Mouse (Mus musculus): ENCODE measurements around the gene Coasy.
"Not testable (repeated sequence)": the region's sequence is repeated elsewhere in the genome, so short reads cannot be mapped to it uniquely, and the experiment has no call there.

Gene Coasy

GRCm38 (mm10) chr11:101087682-101088055 is 5.3 kb downstream of the Coasy start:
- DNase-seq (ENCODE audit: low spot score in 2 of 2), result no peak

GRCm38 (mm10) chr11:101089931-101090330 is 7.6 kb downstream of the Coasy start:
- no peak for DNase-seq (ENCODE audit: low spot score in 2 of 2)

DNA sequence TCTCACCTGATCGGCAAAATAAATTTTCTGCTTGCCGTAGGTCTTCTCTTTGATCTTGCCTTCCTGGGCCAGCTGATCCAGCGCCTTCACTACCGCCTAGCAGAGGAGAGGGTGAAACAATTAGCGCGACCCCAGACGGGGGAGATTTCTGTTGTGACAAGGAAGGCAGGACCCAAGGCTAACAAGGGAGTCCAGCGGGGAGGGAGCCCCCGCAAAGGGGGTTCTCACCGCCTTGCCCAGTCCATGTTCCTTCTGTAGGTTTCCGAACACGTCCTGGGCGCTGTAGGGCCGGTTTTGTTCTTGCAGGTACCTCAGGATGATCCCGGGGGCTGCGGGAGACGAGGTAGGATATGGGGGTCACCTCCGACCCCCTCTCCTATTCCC is 12.6 kb downstream of the Coasy start:
- DNase-seq (ENCODE audit: low spot score in 2 of 2), result no peak

DNA sequence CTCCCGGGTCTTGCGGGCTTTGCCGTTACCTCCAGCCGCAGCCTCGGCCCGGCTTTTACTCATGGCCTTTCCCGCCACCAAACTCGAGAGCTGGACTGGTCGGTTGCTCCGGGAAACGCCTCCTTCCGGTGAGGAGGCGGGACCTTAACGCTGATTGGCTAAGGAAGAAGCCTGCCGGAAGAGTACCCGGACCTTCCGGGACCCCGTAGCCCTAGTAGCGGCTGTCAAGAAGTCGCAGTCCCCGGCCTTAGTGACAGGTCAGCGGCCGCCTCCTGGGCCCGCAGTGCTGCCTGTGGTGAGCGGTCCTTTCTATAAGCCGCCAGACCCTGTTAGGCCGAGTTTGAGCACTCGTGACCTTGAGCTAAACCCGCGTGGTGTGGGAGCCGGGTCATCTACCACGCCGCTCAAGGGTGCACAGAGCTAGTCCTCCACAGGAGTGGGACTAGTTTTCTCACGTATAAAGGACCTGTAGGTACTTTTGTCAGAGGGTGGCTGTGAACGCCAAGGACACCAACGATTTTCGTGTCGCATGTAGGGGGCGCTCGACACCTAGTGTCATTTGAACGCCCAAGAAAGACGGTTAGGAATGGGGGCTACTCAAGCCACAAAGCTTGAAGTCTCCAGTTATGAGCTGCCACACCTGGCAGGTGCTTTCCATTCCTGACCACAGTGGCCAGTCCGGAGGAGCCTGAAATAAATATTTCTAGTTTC is 13.1 kb downstream of the Coasy start, which contains the start of gene Psmc3ip:
TSS of gene Psmc3ip (minus strand) at position 123 of the 711 bp plus-strand sequence.
- DNase-seq (ENCODE audit: low spot score in 2 of 2), result peak; percentile 90

- DNase-seq (ENCODE audit: low spot score in 2 of 2), result no peak
These were observed 15.9 kb downstream of the Coasy start for GRCm38 (mm10) chr11:101098231-101098630.

DNA sequence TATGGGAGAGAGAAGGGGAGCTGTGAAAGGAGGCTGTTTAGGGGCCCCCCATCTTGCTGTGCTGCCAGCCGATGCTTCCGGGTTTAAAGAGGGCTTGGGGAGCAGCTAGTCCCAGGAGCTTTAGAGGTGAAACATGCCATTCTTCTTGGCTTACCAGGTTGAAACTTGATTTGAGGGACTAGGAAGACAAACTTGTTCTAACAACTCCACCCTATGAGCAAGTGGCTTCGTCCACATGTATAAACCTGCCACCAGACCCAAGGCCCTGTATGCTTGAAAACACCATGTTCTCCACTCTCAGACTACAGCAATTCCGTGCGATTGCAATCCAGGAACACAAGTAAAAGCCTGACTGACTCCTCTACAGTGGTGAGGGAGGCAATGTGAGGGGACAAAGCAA is 20.6 kb downstream of the Coasy start:
- no peak for DNase-seq (ENCODE audit: low spot score in 2 of 2)

DNA sequence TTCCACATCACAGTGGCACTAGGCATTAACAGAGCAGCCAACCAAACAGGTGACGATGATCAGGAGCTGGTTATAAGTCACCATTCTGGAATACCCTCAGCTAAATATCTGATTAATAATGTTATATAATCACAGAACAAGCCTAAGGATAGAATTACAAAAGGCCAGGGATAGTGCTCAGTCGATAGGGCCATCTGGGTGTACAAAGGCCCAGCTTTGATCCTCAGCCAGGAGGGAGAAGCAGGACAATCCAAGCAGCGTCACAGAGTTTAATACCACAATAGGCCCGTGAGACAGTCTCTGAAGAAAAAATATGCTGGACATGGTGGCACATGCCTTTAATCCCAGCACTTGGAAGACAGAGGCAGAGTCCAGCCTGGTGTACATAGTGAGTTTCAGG is 27.0 kb downstream of the Coasy start:
- no peak for DNase-seq (ENCODE audit: low spot score in 2 of 2)

- DNase-seq (ENCODE audit: low spot score in 2 of 2), result no peak
These were observed 28.3 kb downstream of the Coasy start for GRCm38 (mm10) chr11:101110708-101111107.

DNA sequence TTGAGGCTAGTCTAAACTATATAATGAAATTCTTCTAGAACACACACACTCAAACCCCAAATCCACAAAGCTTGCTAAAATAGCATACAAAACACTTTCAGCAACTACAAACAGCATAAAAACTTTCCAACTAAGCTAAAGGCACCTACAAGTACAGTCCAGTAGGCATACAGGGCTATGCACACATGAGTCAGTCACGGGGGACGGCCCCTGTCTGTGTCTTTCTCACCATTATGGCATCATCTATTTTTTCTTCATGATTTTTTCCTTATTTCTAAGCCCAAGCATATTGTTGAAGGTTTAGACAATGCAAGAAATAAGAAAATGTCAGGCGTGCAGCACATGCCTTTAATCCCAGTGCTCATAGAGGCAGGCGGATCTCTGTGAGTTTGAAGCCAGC is 28.8 kb downstream of the Coasy start:
- DNase-seq (ENCODE audit: low spot score in 2 of 2), result no peak

- no peak for DNase-seq (ENCODE audit: low spot score in 2 of 2)
These were observed 29.8 kb downstream of the Coasy start for GRCm38 (mm10) chr11:101112186-101112585.

- DNase-seq (ENCODE audit: low spot score in 2 of 2), result no peak
These were observed 33.2 kb downstream of the Coasy start for GRCm38 (mm10) chr11:101115564-101115963.

DNA sequence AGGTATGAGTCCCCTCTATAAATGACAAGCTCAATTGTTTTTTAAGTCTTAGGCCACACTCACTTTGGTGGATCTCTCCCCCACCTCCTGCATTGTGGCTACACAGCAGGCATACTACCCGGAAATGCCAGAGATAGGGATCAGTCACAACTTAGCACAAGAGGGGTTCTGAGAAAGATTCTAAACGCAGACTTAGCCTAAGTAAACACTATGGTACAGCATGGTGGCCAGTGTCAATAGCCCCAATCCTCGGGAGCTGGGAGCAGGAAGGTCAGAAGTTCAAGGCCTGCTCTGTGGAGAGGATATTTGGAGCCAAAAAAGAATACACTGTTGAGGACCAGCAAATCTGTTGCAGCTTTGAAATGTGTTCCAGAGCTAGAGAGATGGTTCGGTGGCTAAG is 35.7 kb downstream of the Coasy start:
- no peak for DNase-seq (ENCODE audit: low spot score in 2 of 2)

- DNase-seq (ENCODE audit: low spot score in 2 of 2), result no peak
These were observed 36.9 kb downstream of the Coasy start for GRCm38 (mm10) chr11:101119131-101119760.

DNA sequence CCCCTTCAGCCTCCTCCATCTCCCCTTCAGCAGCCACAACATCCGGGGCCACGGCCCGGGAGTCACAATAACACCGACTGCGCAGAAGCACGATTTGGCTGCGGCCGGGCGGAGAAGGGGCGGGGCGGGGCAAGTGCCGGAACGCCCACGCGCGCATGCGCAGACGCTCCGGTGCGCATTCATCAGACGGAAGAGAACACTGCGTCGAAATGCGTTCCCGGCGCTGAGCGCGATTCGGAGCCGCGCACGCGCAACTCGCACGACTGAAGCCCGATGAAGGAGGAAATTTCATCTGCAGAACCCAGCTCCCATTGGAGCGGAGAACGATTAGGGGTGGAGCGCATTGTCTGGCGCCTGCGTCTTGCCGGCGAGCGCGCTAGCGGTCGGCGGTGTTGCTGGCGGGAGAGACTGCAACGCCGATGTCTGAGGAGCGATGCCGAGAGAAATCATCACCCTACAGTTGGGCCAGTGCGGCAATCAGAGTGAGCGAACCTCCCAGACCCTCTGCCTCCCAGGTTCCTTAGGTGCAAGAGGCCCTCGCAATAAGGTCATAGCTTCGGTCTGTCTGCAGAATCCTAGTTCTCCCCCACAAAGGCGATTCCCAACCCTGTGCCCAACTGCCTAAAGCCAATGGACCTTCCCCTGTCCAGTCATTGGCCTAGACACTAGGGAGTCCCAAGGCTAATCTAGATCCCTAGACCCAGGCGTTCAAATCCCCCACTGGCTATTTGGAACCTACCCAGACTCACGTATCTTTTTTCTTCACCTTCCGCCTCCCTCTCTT is 37.6 kb downstream of the Coasy start, which contains the start of the genes Retreg3 and Tubg1:
TSS of gene Retreg3 (minus strand) at position 133 of the 784 bp plus-strand sequence.
TSS of gene Tubg1 (plus strand) at position 178 of the 784 bp plus-strand sequence.
- DNase-seq (ENCODE audit: low spot score in 2 of 2), result peak; percentile 97 to 99

DNA sequence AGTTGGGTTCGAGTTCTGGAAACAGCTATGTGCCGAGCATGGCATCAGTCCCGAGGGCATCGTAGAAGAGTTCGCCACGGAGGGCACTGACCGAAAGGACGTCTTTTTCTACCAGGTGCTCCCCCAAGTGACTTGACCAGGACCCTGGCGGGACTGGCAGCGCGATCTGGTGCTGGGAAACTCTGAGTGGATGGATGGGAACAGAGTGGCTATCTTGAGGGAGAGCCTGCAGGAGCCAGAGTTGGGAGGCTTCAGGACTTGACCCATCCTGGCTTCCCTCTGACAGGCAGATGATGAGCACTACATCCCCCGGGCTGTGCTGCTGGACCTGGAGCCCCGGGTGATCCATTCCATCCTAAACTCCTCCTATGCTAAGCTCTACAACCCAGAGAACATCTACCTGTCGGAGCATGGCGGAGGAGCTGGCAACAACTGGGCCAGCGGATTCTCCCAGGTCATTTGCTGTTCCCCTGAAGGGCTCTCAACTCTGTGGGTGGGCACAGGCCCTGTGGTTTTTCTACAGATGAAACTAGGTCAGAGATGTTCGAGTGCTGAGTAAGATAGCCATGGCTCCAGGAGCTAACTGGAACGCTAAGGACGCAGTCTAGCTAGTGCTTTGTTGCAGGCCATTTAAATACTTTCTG is 38.3 kb downstream of the Coasy start:
- no peak for DNase-seq (ENCODE audit: low spot score in 2 of 2)

DNA sequence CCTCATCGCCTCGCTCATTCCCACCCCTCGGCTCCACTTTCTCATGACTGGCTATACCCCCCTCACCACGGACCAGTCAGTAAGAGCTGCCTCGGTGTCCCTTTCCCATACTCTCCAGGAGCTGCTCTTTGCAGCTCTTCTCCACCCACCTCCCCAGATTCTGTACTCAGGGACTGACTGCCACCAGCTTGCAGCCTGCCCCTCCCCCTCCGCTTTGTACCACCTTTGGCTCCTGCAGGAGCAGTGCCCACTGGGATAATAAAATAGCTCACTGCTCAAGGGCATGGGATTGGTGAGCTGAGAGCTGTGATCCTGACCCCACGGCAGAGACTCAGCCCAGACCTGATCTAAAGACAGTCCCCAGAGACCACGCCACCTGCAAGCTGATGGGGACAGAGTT is 42.1 kb downstream of the Coasy start:
- DNase-seq (ENCODE audit: low spot score in 2 of 2), result not testable (repeated sequence)

DNA sequence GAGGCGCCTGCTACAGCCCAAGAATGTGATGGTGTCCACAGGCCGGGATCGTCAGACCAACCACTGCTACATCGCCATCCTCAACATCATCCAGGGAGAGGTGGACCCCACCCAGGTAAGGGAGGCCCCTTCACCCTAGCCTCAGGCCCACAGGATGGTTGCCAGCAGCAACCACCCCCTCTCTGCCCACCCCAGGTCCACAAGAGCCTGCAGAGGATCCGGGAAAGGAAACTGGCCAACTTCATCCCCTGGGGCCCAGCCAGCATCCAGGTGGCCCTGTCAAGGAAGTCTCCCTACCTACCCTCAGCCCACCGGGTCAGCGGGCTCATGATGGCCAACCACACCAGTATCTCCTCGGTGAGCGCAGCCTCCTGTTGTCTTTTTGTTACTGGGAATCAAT is 42.6 kb downstream of the Coasy start:
- DNase-seq (ENCODE audit: low spot score in 2 of 2), result not testable (repeated sequence)

DNA sequence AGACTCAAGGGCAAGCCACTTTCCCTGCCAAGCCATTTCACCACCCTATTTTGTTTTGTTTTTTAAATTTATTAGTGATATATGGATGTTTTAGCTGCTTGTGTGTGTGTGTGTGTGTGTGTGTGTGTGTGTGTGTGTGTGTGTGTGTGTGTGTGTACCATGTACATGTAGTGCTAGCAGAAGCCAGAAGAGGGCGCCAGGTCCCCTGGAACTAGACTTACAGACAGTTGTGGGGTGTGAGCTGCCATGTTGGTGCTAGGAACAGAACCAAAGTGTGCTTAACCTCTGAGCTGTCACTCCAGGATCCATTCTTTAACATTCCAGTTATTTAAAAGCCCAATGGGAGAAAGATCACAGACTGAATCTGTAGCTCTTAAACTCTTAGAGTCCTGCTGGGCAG is 44.7 kb downstream of the Coasy start:
- DNase-seq (ENCODE audit: low spot score in 2 of 2), result no peak

GRCm38 (mm10) chr11:101128996-101129577 is 46.7 kb downstream of the Coasy start:
- no peak for DNase-seq (ENCODE audit: low spot score in 2 of 2)

DNA sequence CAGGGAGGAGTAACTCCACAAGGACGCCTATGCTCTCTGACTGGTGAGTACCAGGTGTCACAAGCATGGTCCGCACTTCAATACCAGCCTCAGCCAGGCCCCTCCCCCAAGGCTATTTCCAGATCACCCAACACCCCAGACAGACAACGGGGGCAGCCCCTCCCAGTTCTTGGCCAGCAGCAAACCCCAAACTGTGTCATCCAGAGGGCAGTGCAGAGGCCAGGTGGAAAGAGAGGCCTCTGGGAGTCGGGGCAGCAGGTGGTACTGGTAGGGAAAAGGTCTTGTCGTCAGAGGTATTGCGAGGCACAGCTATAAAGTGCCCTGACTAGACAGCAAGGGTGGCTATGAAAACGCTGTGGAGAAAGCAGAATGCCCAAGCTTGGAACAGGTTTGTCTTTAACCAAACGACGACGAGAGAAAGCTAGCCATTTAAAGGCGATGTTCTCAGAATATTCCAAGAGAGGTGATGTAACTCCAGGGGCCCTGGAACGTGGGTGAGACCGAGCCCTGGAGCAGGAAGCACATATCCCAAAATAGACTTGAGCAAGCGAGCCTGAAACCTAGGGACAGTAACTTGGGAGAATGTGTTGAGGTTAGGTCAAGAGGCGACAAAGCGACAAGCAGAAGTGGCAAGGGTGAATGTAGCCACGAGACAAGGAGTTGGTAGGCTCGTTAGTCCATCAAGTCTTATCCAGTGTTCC is 47.8 kb downstream of the Coasy start:
- no peak for DNase-seq (ENCODE audit: low spot score in 2 of 2)

GRCm38 (mm10) chr11:101131187-101131586 is 48.8 kb downstream of the Coasy start:
- DNase-seq (ENCODE audit: low spot score in 2 of 2), result no peak
